Mouse (Mus musculus) liver, adult 2 months (tissue): ENCODE measurements at regions not wholly inside any gene's neighbourhood (a gene's known extent, or its start where the extent isn't known, plus 50 kb on each side); places are given as distances from the start of the nearest gene placed in this dataset.

Experiments used
- CTCF ChIP-seq: fragments of 200-500 bp; IDR thresholded peaks from 2 replicates; pipeline ENCODE4 v1.5.1; 2011; ENCODE audit warnings: low read depth, low read length, control low read depth
- POLR2A ChIP-seq: fragments of 200-500 bp; IDR thresholded peaks from 2 replicates; pipeline ENCODE4 v1.6.1; 2011; ENCODE audit warnings: low read length, control low read depth; ENCODE audit not compliant: insufficient read depth; ENCODE audit errors: extremely low read depth

- no peak for TF ChIP-seq CTCF
- TF ChIP-seq POLR2A = no peak
Observed at GRCm38 (mm10) chr16:93333654-93334053, 270.2 kb downstream of the Setd4 start.
